Mouse (Mus musculus): ENCODE measurements around the gene Saa3. TPM values are rescaled to one million over a fixed set of nuclear protein-coding genes. Genes with fewer than 3 reads are reported as not detected.
"Not testable (repeated sequence)": the region's sequence is repeated elsewhere in the genome, so short reads cannot be mapped to it uniquely, and the experiment has no call there.

The Saa3 gene
- polyA plus RNA-seq, 1 experiment from 2014 or later, result 0.33 TPM

GRCm38 (mm10) chr7:46740041-46740440 lies 24.5 kb upstream of the Saa3 start:
- H3K4me2 ChIP-seq (ENCODE audit: low read length); H3K27ac ChIP-seq (ENCODE audit: low read length); H3K9me3 ChIP-seq (ENCODE audit: control insufficient read depth, low read length); H3K4me3 ChIP-seq (replicated peaks; ENCODE audit: low read length); H3K9ac ChIP-seq (replicated peaks; ENCODE audit: low read depth, low read length); ATAC-seq; H3K36me3 ChIP-seq (ENCODE audit: control insufficient read depth, insufficient read depth); H3K27me3 ChIP-seq (replicated peaks; ENCODE audit: control insufficient read depth, insufficient read depth, low read length); H3K4me1 ChIP-seq (replicated peaks; ENCODE audit: control insufficient read depth, insufficient read depth, low read length): not testable (repeated sequence)
- 76% methylated on average over 5 of the region's 5 CpGs for WGBS

GRCm38 (mm10) chr7:46738561-46739460 lies 23.3 kb upstream of the Saa3 start:
- 86% methylated on average over 12 of the region's 12 CpGs for WGBS
- ATAC-seq, result no peak
- no peaks in the 10 kb centered on the region for H3K27me3 ChIP-seq (replicated peaks; ENCODE audit: control insufficient read depth, insufficient read depth, low read length)

GRCm38 (mm10) chr7:46734983-46735382 lies 19.5 kb upstream of the Saa3 start:
- no peaks in the 10 kb centered on the region for H3K9me3 ChIP-seq (ENCODE audit: control insufficient read depth, low read length)
- no peaks in the 10 kb centered on the region for H3K27me3 ChIP-seq (replicated peaks; ENCODE audit: control insufficient read depth, insufficient read depth, low read length)
- ATAC-seq, result no peak
- no peak overlapping the region for H3K27ac ChIP-seq (ENCODE audit: low read length)
- no peaks in the 10 kb centered on the region for H3K4me1 ChIP-seq (replicated peaks; ENCODE audit: control insufficient read depth, insufficient read depth, low read length)
- no peak overlapping the region for H3K4me2 ChIP-seq (ENCODE audit: low read length)
- no peak overlapping the region for H3K4me3 ChIP-seq (replicated peaks; ENCODE audit: low read length)
- H3K36me3 ChIP-seq (ENCODE audit: control insufficient read depth, insufficient read depth), result no peaks in the 10 kb centered on the region
- 87% methylated on average over 2 of the region's 2 CpGs for WGBS
- H3K9ac ChIP-seq (replicated peaks; ENCODE audit: low read depth, low read length), result no peak overlapping the region

More at GRCm38 (mm10) chr7:46738561-46739460, 23.3 kb upstream of the Saa3 start:
- H3K4me3 ChIP-seq (replicated peaks; ENCODE audit: low read length), result no peak overlapping the region
- H3K9me3 ChIP-seq (ENCODE audit: control insufficient read depth, low read length), result no peaks in the 10 kb centered on the region
- H3K4me2 ChIP-seq (ENCODE audit: low read length), result no peak overlapping the region
- H3K36me3 ChIP-seq (ENCODE audit: control insufficient read depth, insufficient read depth), result no peaks in the 10 kb centered on the region
- H3K4me1 ChIP-seq (replicated peaks; ENCODE audit: control insufficient read depth, insufficient read depth, low read length), result no peaks in the 10 kb centered on the region
- no peak overlapping the region for H3K9ac ChIP-seq (replicated peaks; ENCODE audit: low read depth, low read length)
- no peak overlapping the region for H3K27ac ChIP-seq (ENCODE audit: low read length)

- Histone ChIP-seq H3K9ac (replicated peaks; ENCODE audit: low read depth, low read length) (no peak within 1 kb of the TSS), H3K27me3 (replicated peaks; ENCODE audit: control insufficient read depth, insufficient read depth, low read length) (no peaks in the 10 kb centered on the region), H3K4me3 (replicated peaks; ENCODE audit: low read length) (no peak within 1 kb of the TSS), H3K9me3 (ENCODE audit: control insufficient read depth, low read length) (no peaks in the 10 kb centered on the region), H3K27ac (ENCODE audit: low read length) (no peak within 1 kb of the TSS), H3K36me3 (ENCODE audit: control insufficient read depth, insufficient read depth) (no peaks in the 10 kb centered on the region), H3K4me1 (replicated peaks; ENCODE audit: control insufficient read depth, insufficient read depth, low read length) (no peaks in the 10 kb centered on the region), H3K4me2 (ENCODE audit: low read length) (no peak within 1 kb of the TSS)
- WGBS, result 86% methylated on average over 4 of the region's 4 CpGs
- ATAC-seq, result no peak
These were observed 17.0 kb upstream of the Saa3 start, which contains the start of gene Saa4 for GRCm38 (mm10) chr7:46732458-46732857. Gene Saa4, minus strand, starts transcription at chr7:46732603.

GRCm38 (mm10) chr7:46727584-46727983 lies 12.1 kb upstream of the Saa3 start:
- no peaks in the 10 kb centered on the region for H3K36me3 ChIP-seq (ENCODE audit: control insufficient read depth, insufficient read depth)
- no peak for ATAC-seq
- WGBS, result 95% methylated on average over 1 of the region's 1 CpGs
- H3K4me1 ChIP-seq (replicated peaks; ENCODE audit: control insufficient read depth, insufficient read depth, low read length), result no peaks in the 10 kb centered on the region
- no peak overlapping the region for H3K27ac ChIP-seq (ENCODE audit: low read length)
- H3K4me3 ChIP-seq (replicated peaks; ENCODE audit: low read length), result no peak overlapping the region
- H3K9me3 ChIP-seq (ENCODE audit: control insufficient read depth, low read length), result no peaks in the 10 kb centered on the region
- H3K9ac ChIP-seq (replicated peaks; ENCODE audit: low read depth, low read length), result no peak overlapping the region
- H3K4me2 ChIP-seq (ENCODE audit: low read length), result no peak overlapping the region
- H3K27me3 ChIP-seq (replicated peaks; ENCODE audit: control insufficient read depth, insufficient read depth, low read length), result no peaks in the 10 kb centered on the region

- no peak for ATAC-seq
- Histone ChIP-seq H3K9me3 (ENCODE audit: control insufficient read depth, low read length) (no peaks in the 10 kb centered on the region), H3K4me3 (replicated peaks; ENCODE audit: low read length) (no peak overlapping the region), H3K4me2 (ENCODE audit: low read length) (no peak overlapping the region), H3K4me1 (replicated peaks; ENCODE audit: control insufficient read depth, insufficient read depth, low read length) (peaks cover 3% of the 10 kb centered on the region; the same call in 1 of the 2 replicates), H3K9ac (replicated peaks; ENCODE audit: low read depth, low read length) (no peak overlapping the region), H3K27me3 (replicated peaks; ENCODE audit: control insufficient read depth, insufficient read depth, low read length) (no peaks in the 10 kb centered on the region), H3K27ac (ENCODE audit: low read length) (no peak overlapping the region), H3K36me3 (ENCODE audit: control insufficient read depth, insufficient read depth) (no peaks in the 10 kb centered on the region)
- WGBS, result 66% methylated on average over 5 of the region's 5 CpGs
These were observed 8.9 kb upstream of the Saa3 start for GRCm38 (mm10) chr7:46724396-46724795.

GRCm38 (mm10) chr7:46723849-46724248 lies 8.3 kb upstream of the Saa3 start:
- ATAC-seq, result no peak
- H3K27ac ChIP-seq (ENCODE audit: low read length), result no peak overlapping the region
- no peaks in the 10 kb centered on the region for H3K27me3 ChIP-seq (replicated peaks; ENCODE audit: control insufficient read depth, insufficient read depth, low read length)
- H3K9ac ChIP-seq (replicated peaks; ENCODE audit: low read depth, low read length), result no peak overlapping the region
- peaks cover 3% of the 10 kb centered on the region; the same call in 1 of the 2 replicates for H3K4me1 ChIP-seq (replicated peaks; ENCODE audit: control insufficient read depth, insufficient read depth, low read length)
- H3K36me3 ChIP-seq (ENCODE audit: control insufficient read depth, insufficient read depth), result no peaks in the 10 kb centered on the region
- no peak overlapping the region for H3K4me3 ChIP-seq (replicated peaks; ENCODE audit: low read length)
- no peak overlapping the region for H3K4me2 ChIP-seq (ENCODE audit: low read length)
- H3K9me3 ChIP-seq (ENCODE audit: control insufficient read depth, low read length), result no peaks in the 10 kb centered on the region
- WGBS, result 94% methylated on average over 3 of the region's 3 CpGs

- Histone ChIP-seq H3K4me3 (replicated peaks; ENCODE audit: low read length) (no peak overlapping the region), H3K4me1 (replicated peaks; ENCODE audit: control insufficient read depth, insufficient read depth, low read length) (peaks cover 7% of the 10 kb centered on the region), H3K9me3 (ENCODE audit: control insufficient read depth, low read length) (no peaks in the 10 kb centered on the region), H3K27me3 (replicated peaks; ENCODE audit: control insufficient read depth, insufficient read depth, low read length) (no peaks in the 10 kb centered on the region), H3K4me2 (ENCODE audit: low read length) (no peak overlapping the region), H3K36me3 (ENCODE audit: control insufficient read depth, insufficient read depth) (no peaks in the 10 kb centered on the region), H3K27ac (ENCODE audit: low read length) (no peak overlapping the region), H3K9ac (replicated peaks; ENCODE audit: low read depth, low read length) (no peak overlapping the region)
- 99% methylated on average over 6 of the region's 6 CpGs for WGBS
- no peak for ATAC-seq
These were observed 7.9 kb upstream of the Saa3 start for GRCm38 (mm10) chr7:46723354-46723753.

- no peaks in the 10 kb centered on the region for H3K27me3 ChIP-seq (replicated peaks; ENCODE audit: control insufficient read depth, insufficient read depth, low read length)
- H3K36me3 ChIP-seq (ENCODE audit: control insufficient read depth, insufficient read depth), result no peaks in the 10 kb centered on the region
- ATAC-seq, result peak; percentile 39; the same call in 1 of the 2 replicates
- no peak overlapping the region for H3K4me2 ChIP-seq (ENCODE audit: low read length)
- no peak overlapping the region for H3K27ac ChIP-seq (ENCODE audit: low read length)
- no peak overlapping the region for H3K9ac ChIP-seq (replicated peaks; ENCODE audit: low read depth, low read length)
- no peaks in the 10 kb centered on the region for H3K9me3 ChIP-seq (ENCODE audit: control insufficient read depth, low read length)
- H3K4me3 ChIP-seq (replicated peaks; ENCODE audit: low read length), result no peak overlapping the region
- 67% methylated on average over 9 of the region's 9 CpGs for WGBS
- H3K4me1 ChIP-seq (replicated peaks; ENCODE audit: control insufficient read depth, insufficient read depth, low read length), result peaks cover 10% of the 10 kb centered on the region
These were observed 5.0 kb upstream of the Saa3 start for GRCm38 (mm10) chr7:46720460-46720859.

Data from forebrain, embryonic 16.5 days (tissue).